Mouse (Mus musculus) myocyte (in vitro differentiated cells): Measurements from ENCODE around the gene Fam69b. TPM values are rescaled to one million over a fixed set of nuclear protein-coding genes. Genes with fewer than 3 reads are reported as not detected.

ENCODE experiments used
- H3K27me3 ChIP-seq: one replicate; pipeline ENCODE4 v1.6.1; 2011; ENCODE audit not compliant: control insufficient read depth, insufficient read depth, insufficient read length
- H3K36me3 ChIP-seq: one replicate; pipeline ENCODE4 v1.6.1; 2011; ENCODE audit not compliant: control insufficient read depth, insufficient read depth
- H3K4me2 ChIP-seq: one replicate; pipeline ENCODE4 v1.6.1; 2011; ENCODE audit warnings: low read depth, control low read depth
- H3K4me3 ChIP-seq: one replicate; pipeline ENCODE4 v1.5.1; 2011; ENCODE audit warnings: mild to moderate bottlenecking, control low read depth, moderate library complexity
- H3K79me2 ChIP-seq: one replicate; pipeline ENCODE4 v1.6.1; 2011; ENCODE audit not compliant: control insufficient read depth, insufficient read depth
- H3ac ChIP-seq: one replicate; pipeline ENCODE4 v1.6.1; 2011; ENCODE audit not compliant: control insufficient read depth, insufficient read length
- CEBPB ChIP-seq: IDR thresholded peaks from 2 replicates; pipeline ENCODE4 v1.6.1; 2011; ENCODE audit warnings: mild to moderate bottlenecking, moderate library complexity; ENCODE audit not compliant: poor library complexity, insufficient read depth, severe bottlenecking
- E2F4 ChIP-seq: IDR thresholded peaks from one replicate; pipeline ENCODE4 v1.6.1; 2011; ENCODE audit warnings: mild to moderate bottlenecking, control low read depth, moderate library complexity; ENCODE audit not compliant: insufficient read depth
- MAX ChIP-seq: IDR thresholded peaks from one replicate; pipeline ENCODE4 v1.6.1; 2011; ENCODE audit warnings: low read depth, mild to moderate bottlenecking, control low read depth
- MYOD1 ChIP-seq, 3 experiments: IDR thresholded peaks; one replicate each; pipeline ENCODE4 v1.6.1; 2011; ENCODE audit warnings: control low read depth in 2 of 3, low read depth in 2 of 3, mild to moderate bottlenecking in 2 of 3, moderate library complexity in 1 of 3; ENCODE audit not compliant: insufficient read length in 2 of 3, control insufficient read depth in 1 of 3
- MYOG ChIP-seq, 3 experiments: IDR thresholded peaks; one replicate each; pipeline ENCODE4 v1.6.1; 2011; ENCODE audit warnings: control low read depth in 2 of 3, low read depth in 2 of 3, mild to moderate bottlenecking in 2 of 3; ENCODE audit not compliant: insufficient read length in 2 of 3, control insufficient read depth in 1 of 3, insufficient read depth in 1 of 3
- POLR2A ChIP-seq: IDR thresholded peaks from one replicate; pipeline ENCODE4 v1.6.1; 2011; ENCODE audit warnings: low read depth, mild to moderate bottlenecking, control low read depth, moderate library complexity; ENCODE audit not compliant: insufficient read length
- POLR2AphosphoS2 ChIP-seq: IDR thresholded peaks from one replicate; pipeline ENCODE4 v1.6.1; 2011; ENCODE audit warnings: low read depth, control low read depth; ENCODE audit not compliant: insufficient read length
- REST ChIP-seq: IDR thresholded peaks from one replicate; pipeline ENCODE4 v1.6.1; 2011; ENCODE audit warnings: mild to moderate bottlenecking, control low read depth, moderate library complexity; ENCODE audit not compliant: insufficient read depth, insufficient read length
- SRF ChIP-seq: IDR thresholded peaks from one replicate; pipeline ENCODE4 v1.6.1; 2011; ENCODE audit warnings: low read depth; ENCODE audit not compliant: control insufficient read depth, insufficient read length
- TCF12 ChIP-seq: IDR thresholded peaks from one replicate; pipeline ENCODE4 v1.6.1; 2011; ENCODE audit warnings: mild to moderate bottlenecking, control low read depth; ENCODE audit not compliant: poor library complexity, insufficient read depth, severe bottlenecking
- TCF3 ChIP-seq: IDR thresholded peaks from one replicate; pipeline ENCODE4 v1.6.1; 2011; ENCODE audit warnings: low read depth, control low read depth; ENCODE audit not compliant: insufficient read length
- USF1 ChIP-seq: IDR thresholded peaks from one replicate; pipeline ENCODE4 v1.6.1; 2011; ENCODE audit warnings: low read depth, mild to moderate bottlenecking, control low read depth, moderate library complexity
- polyA plus RNA-seq: library from polyadenylated mRNA; unstranded; fragments of >200 nt; fragmentation: generic; extraction: Trizol; gene quantifications from one replicate; pipeline ENCODE4 v1.2.1, GENCODE M21; 2012; ENCODE audit warnings: missing spikeins

Gene Fam69b
- polyA plus RNA-seq, 1 experiment: 2.6 TPM

GRCm38 (mm10) chr2:26596898-26597297 lies 31.4 kb upstream of the Fam69b start:
- H3ac ChIP-seq: no peak overlapping the region
- H3K36me3 ChIP-seq: no peaks in the 10 kb centered on the region
- no peaks in the 10 kb centered on the region for H3K79me2 ChIP-seq
- H3K27me3 ChIP-seq: no peaks in the 10 kb centered on the region
- H3K4me3 ChIP-seq: no peak overlapping the region
- TF ChIP-seq MAX (no peak), USF1 (no peak), MYOG (IDR thresholded peaks at IDR 0.05; ENCODE audit: control insufficient read depth in 1 of 3, insufficient read depth in 1 of 3, insufficient read length in 2 of 3, low read depth in 2 of 3) (no peak), REST (no peak), POLR2A (no peak), TCF12 (no peak), SRF (no peak), TCF3 (no peak), E2F4 (no peak), MYOD1 (IDR thresholded peaks at IDR 0.05; ENCODE audit: control insufficient read depth in 1 of 3, insufficient read length in 2 of 3, low read depth in 2 of 3) (no peak), CEBPB (no peak), POLR2AphosphoS2 (no peak)
- no peak overlapping the region for H3K4me2 ChIP-seq

- no peaks in the 10 kb centered on the region for H3K27me3 ChIP-seq
- H3K4me2 ChIP-seq: no peak overlapping the region
- TF ChIP-seq MYOG (IDR thresholded peaks at IDR 0.05; ENCODE audit: control insufficient read depth in 1 of 3, insufficient read depth in 1 of 3, insufficient read length in 2 of 3, low read depth in 2 of 3): no peak
- H3K79me2 ChIP-seq: no peaks in the 10 kb centered on the region
- no peaks in the 10 kb centered on the region for H3K36me3 ChIP-seq
- H3K4me3 ChIP-seq: no peak overlapping the region
- H3ac ChIP-seq: no peak overlapping the region
Observed at GRCm38 (mm10) chr2:26597810-26598209, 30.4 kb upstream of the Fam69b start.

GRCm38 (mm10) chr2:26598462-26598861 lies 29.8 kb upstream of the Fam69b start:
- TF ChIP-seq MYOD1 (IDR thresholded peaks at IDR 0.05; ENCODE audit: control insufficient read depth in 1 of 3, insufficient read length in 2 of 3, low read depth in 2 of 3) (no peak), E2F4 (no peak), USF1 (no peak), POLR2AphosphoS2 (no peak), MAX (no peak), SRF (no peak), TCF12 (no peak), CEBPB (no peak), REST (no peak), TCF3 (no peak), MYOG (IDR thresholded peaks at IDR 0.05; ENCODE audit: control insufficient read depth in 1 of 3, insufficient read depth in 1 of 3, insufficient read length in 2 of 3, low read depth in 2 of 3) (no peak), POLR2A (no peak)
- no peak overlapping the region for H3K4me2 ChIP-seq
- no peaks in the 10 kb centered on the region for H3K36me3 ChIP-seq
- H3K27me3 ChIP-seq: no peaks in the 10 kb centered on the region
- no peak overlapping the region for H3K4me3 ChIP-seq
- H3K79me2 ChIP-seq: no peaks in the 10 kb centered on the region
- no peak overlapping the region for H3ac ChIP-seq

- Histone ChIP-seq H3K4me2 (no peak overlapping the region), H3K4me3 (no peak overlapping the region), H3ac (no peak overlapping the region), H3K27me3 (no peaks in the 10 kb centered on the region), H3K79me2 (no peaks in the 10 kb centered on the region), H3K36me3 (no peaks in the 10 kb centered on the region)
- TF ChIP-seq POLR2A (no peak), E2F4 (no peak), REST (no peak), TCF12 (no peak), MYOD1 (IDR thresholded peaks at IDR 0.05; ENCODE audit: control insufficient read depth in 1 of 3, insufficient read length in 2 of 3, low read depth in 2 of 3) (no peak), CEBPB (no peak), MAX (no peak), MYOG (IDR thresholded peaks at IDR 0.05; ENCODE audit: control insufficient read depth in 1 of 3, insufficient read depth in 1 of 3, insufficient read length in 2 of 3, low read depth in 2 of 3) (no peak), POLR2AphosphoS2 (no peak)
Observed at GRCm38 (mm10) chr2:26599965-26600364, 28.3 kb upstream of the Fam69b start.

GRCm38 (mm10) chr2:26600664-26601063 lies 27.6 kb upstream of the Fam69b start:
- TF ChIP-seq MAX: no peak
- TF ChIP-seq MYOG (IDR thresholded peaks at IDR 0.05; ENCODE audit: control insufficient read depth in 1 of 3, insufficient read depth in 1 of 3, insufficient read length in 2 of 3, low read depth in 2 of 3): no peak
- no peak for TF ChIP-seq USF1
- TF ChIP-seq POLR2A: no peak
- no peak for TF ChIP-seq REST
- no peak for TF ChIP-seq POLR2AphosphoS2
- TF ChIP-seq E2F4: no peak
- TF ChIP-seq SRF: no peak
- no peak for TF ChIP-seq TCF12
- no peak for TF ChIP-seq CEBPB
- no peak for TF ChIP-seq TCF3
- no peak for TF ChIP-seq MYOD1 (IDR thresholded peaks at IDR 0.05; ENCODE audit: control insufficient read depth in 1 of 3, insufficient read length in 2 of 3, low read depth in 2 of 3)
- Histone ChIP-seq H3K27me3 (no peaks in the 10 kb centered on the region), H3K36me3 (no peaks in the 10 kb centered on the region), H3ac (no peak overlapping the region), H3K79me2 (no peaks in the 10 kb centered on the region), H3K4me3 (no peak overlapping the region), H3K4me2 (no peak overlapping the region)
